Mouse (Mus musculus) thymus, adult 2 months (tissue): ENCODE data around the gene Btbd16. TPM values are rescaled to one million over a fixed set of nuclear protein-coding genes. Genes with fewer than 3 reads are reported as not detected.

Experiments
- DNase-seq: peaks from one replicate; pipeline ENCODE4 v3.0.0; 2021
- H3K27ac ChIP-seq: fragments of 200-500 bp; 2 replicates; pipeline ENCODE4 v1.5.1; 2012; ENCODE audit warnings: low read length, control low read depth; ENCODE audit not compliant: control insufficient read depth, insufficient read depth
- H3K27me3 ChIP-seq: fragments of 200-500 bp; 2 replicates; pipeline ENCODE4 v1.6.1; 2012; ENCODE audit warnings: mild to moderate bottlenecking, low read length, moderate library complexity, mixed read lengths; ENCODE audit not compliant: control insufficient read depth, insufficient read depth
- H3K36me3 ChIP-seq: fragments of 200-500 bp; 2 replicates; pipeline ENCODE4 v1.6.1; 2012; ENCODE audit warnings: mild to moderate bottlenecking, low read length, moderate library complexity; ENCODE audit not compliant: control insufficient read depth, insufficient read depth
- H3K4me1 ChIP-seq: fragments of 200-500 bp; replicated peaks from 2 replicates; pipeline ENCODE4 v1.6.1; 2012; ENCODE audit warnings: low read length; ENCODE audit not compliant: control insufficient read depth, insufficient read depth
- H3K4me3 ChIP-seq: fragments of 200-500 bp; 2 replicates; pipeline ENCODE4 v1.5.1; 2012; ENCODE audit warnings: mild to moderate bottlenecking, low read length, control low read depth, moderate library complexity; ENCODE audit not compliant: control insufficient read depth, insufficient read depth
- CTCF ChIP-seq: fragments of 200-500 bp; IDR thresholded peaks from 2 replicates; pipeline ENCODE4 v1.5.1; 2012; ENCODE audit warnings: mild to moderate bottlenecking, control low read depth, low read length, moderate library complexity, borderline replicate concordance; ENCODE audit not compliant: control insufficient read depth, poor library complexity, insufficient read depth; ENCODE audit errors: extremely low read depth
- POLR2A ChIP-seq: fragments of 200-500 bp; IDR thresholded peaks from 2 replicates; pipeline ENCODE4 v1.6.1; 2012; ENCODE audit warnings: mild to moderate bottlenecking, low read length, control low read depth, moderate library complexity; ENCODE audit not compliant: control insufficient read depth, poor library complexity, insufficient read depth; ENCODE audit errors: extremely low read depth
- WGBS: fragments of 180-500 bp; shearing (Covaris S2); methylation state at CpG from one replicate; pipeline ENCODE4 v1.1.7; 2018; 5-methylcytosine and 5-hydroxymethylcytosine counted together
- polyA plus RNA-seq: library from polyadenylated mRNA; depleted of rRNA; stranded (reverse); fragments of >200 nt; gene quantifications from 2 replicates; pipeline ENCODE4 v1.2.3, GENCODE M21; 2012

Btbd16 gene
- polyA plus RNA-seq, 1 experiment = 0.13 TPM

DNA sequence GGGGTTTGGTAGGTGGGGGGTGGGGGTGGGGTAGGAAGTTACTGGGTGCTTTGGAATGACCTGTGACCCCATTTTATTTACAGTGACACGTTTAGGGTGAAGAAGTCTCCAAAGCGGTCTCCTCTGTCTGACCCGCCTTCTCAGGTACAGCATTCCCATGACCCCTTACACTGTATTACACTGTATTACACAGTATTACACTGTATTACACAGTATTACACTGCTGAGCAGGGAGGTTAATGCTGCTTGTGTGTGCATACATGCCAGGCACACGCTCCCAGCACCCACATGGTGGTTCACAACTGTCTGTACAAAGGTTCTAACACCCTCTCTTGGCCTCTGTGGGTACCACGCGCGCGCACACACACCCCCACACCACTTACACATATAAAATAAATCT, 40.4 kb upstream of the Btbd16 start:
- Histone ChIP-seq H3K27ac (no peak overlapping the region), H3K36me3 (no peaks in the 10 kb centered on the region), H3K4me3 (no peak overlapping the region), H3K4me1 (no peaks in the 10 kb centered on the region), H3K27me3 (no peaks in the 10 kb centered on the region)
- WGBS = 92% methylated on average over 8 of the region's 8 CpGs
- TF ChIP-seq CTCF (no peak), POLR2A (no peak)
- no peak for DNase-seq

DNA sequence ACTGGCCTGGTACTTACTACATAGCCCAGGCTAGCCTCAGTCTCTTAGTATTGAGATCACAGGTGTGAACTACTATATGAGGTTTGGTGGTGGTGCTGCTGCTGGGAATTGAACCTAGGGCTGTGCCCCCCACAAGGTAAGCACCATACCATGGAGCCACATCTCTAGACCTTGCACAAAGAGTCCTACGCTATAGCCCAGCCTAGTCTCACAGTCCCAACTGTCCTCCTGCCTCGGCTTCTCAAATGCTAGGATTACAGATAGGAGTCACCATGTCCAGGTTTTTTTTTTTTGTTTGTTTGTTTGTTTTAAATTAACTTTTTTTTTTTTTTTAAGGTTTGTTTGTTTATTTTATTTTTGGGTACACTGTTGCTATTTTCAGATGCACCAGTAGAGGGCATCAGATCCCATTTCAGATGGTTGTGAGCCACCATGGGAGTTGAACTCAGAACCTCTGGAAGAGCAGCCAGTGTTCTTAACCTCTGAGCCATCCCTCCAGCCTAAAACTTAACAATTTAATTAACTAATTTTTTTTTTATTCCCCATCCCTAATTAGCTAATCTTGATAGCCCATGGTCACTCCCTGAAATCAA, 39.6 kb upstream of the Btbd16 start:
- no peak overlapping the region for H3K4me3 ChIP-seq
- 99% methylated on average over 2 of the region's 2 CpGs for WGBS
- H3K4me1 ChIP-seq = no peaks in the 10 kb centered on the region
- no peak for TF ChIP-seq CTCF
- H3K27ac ChIP-seq = no peak overlapping the region
- H3K36me3 ChIP-seq = no peaks in the 10 kb centered on the region
- DNase-seq = no peak
- H3K27me3 ChIP-seq = no peaks in the 10 kb centered on the region

DNA sequence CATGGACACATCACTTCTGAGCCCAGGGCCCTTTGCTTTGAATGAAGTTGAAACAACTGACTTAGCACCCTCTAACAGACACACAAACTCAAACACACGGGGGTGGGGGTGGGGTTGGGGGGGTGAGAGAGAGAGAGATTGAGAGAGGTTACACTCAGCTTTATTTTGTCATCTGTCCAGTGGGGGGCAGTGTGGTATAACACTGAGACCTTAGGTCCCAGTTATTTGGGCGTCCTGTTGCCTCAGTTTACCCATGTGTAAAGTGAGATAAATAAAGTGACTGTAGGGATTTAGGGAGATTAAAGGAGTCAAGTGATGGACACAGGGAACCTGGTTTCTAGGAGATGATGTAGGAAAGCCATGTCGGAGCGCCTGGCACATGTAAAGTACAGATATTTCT, 32.8 kb upstream of the Btbd16 start:
- Histone ChIP-seq H3K36me3 (no peaks in the 10 kb centered on the region), H3K4me3 (no peak overlapping the region), H3K27me3 (no peaks in the 10 kb centered on the region), H3K27ac (no peak overlapping the region), H3K4me1 (no peaks in the 10 kb centered on the region)
- DNase-seq = no peak
- 93% methylated on average over 4 of the region's 4 CpGs for WGBS
- no peak for TF ChIP-seq POLR2A
- no peak for TF ChIP-seq CTCF

DNA sequence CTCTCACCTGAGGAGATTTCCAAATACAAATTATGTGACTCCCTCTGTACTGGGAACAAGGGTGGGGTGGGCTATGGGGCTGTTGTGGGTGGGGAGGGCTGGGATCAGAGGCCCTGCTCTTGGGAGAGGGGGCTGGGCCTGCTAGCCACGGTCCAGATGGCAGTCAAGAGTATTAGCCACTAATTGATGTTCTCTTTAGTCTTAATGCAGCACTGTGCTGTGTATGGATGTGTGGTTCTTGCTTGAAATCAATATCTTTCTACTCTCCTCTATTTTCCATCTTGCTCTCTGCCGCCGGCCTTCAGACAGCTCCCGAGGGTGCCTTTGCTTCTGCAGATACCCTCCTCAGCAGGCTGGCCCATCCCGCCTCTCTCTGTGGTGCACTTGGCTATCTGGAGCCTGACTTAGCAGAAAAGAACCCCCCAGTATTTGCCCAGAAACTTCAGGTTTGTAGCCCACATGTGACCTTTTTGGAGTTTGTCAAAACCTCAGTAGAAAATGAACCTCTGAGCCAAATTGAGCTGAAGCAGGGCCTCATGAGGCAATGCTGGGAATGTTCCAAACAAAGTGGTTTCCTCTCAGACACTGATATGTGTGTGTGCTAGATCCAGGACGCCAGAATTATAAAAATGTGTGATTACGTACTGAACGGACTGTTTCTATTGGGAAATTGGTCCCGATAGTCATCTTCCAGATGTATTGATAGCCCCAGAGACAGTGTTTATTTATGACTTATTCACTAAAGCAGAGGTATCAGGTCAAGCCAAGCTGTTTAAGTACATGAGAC, 30.4 kb upstream of the Btbd16 start:
- Histone ChIP-seq H3K4me1 (no peaks in the 10 kb centered on the region), H3K27ac (no peak overlapping the region), H3K36me3 (no peaks in the 10 kb centered on the region), H3K27me3 (no peaks in the 10 kb centered on the region), H3K4me3 (no peak overlapping the region)
- no peak for DNase-seq
- TF ChIP-seq CTCF = no peak
- no peak for TF ChIP-seq POLR2A
- 93% methylated on average over 9 of the region's 9 CpGs for WGBS

DNA sequence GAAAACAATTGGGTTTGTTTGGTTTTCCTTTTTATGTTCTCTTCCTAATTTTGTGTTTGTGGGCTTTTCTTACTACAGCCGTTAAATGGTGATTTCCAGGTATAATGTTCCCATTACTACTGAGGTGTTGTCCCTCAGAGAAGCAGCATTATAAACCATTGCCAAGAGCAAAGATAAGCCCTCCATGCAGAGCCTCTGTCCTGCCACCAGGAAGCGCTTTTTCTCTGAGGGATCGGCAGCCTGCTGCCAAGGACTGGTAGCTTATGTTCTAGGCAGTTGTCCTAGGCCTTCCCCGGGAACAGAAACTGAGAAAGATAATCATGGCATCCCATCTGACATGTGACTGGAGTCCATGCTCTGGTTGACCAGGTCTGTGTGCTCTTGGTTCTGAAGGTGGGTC, 24.7 kb upstream of the Btbd16 start:
- DNase-seq = no peak
- Histone ChIP-seq H3K4me3 (no peak overlapping the region), H3K36me3 (no peaks in the 10 kb centered on the region), H3K4me1 (no peaks in the 10 kb centered on the region), H3K27me3 (no peaks in the 10 kb centered on the region), H3K27ac (no peak overlapping the region)
- TF ChIP-seq POLR2A = no peak
- no peak for TF ChIP-seq CTCF
- WGBS = 96% methylated on average over 4 of the region's 4 CpGs

DNA sequence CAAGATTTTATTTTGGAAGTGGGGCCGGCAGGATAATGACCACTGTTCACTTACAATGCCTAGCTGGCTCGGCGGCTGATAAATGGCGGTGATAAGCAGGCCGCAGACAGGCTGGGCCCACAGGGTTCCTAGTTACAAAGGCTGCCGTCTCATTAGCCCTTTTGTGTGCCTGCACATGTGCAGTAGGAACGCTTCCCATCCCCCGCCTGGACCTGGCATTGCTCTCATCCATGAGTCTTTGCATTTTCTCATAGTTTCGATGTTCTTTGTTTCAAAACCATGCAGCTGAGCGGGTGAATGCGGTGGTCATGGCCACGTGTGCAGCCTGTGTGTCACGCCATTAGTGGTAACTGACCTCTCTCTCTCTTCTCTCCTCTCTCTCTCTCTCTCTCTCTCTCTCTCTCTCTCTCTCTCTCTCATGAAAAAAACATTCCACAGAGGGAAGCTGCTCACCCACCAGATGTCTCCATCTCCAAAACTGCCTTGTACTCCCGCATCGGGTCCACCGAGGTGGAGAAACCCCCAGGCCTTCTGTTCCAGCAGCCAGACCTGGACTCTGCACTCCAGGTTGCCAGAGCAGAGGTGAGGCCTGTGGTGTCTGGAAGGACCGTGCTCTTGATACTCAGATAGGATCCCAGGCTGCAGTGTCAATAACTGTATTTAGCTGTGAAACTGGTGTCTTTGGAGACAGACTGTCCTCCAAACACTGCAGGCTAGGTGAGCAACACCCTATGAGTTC, 22.9 kb upstream of the Btbd16 start:
- no peak for DNase-seq
- TF ChIP-seq CTCF = no peak
- H3K4me3 ChIP-seq = no peak overlapping the region
- H3K36me3 ChIP-seq = no peaks in the 10 kb centered on the region
- WGBS = 95% methylated on average over 17 of the region's 17 CpGs
- H3K4me1 ChIP-seq = no peaks in the 10 kb centered on the region
- no peaks in the 10 kb centered on the region for H3K27me3 ChIP-seq
- no peak overlapping the region for H3K27ac ChIP-seq
